Mouse (Mus musculus) liver, adult (tissue): ENCODE data around the gene Slc22a14.

Experiments
- GATA4 ChIP-seq: IDR thresholded peaks from 2 replicates; pipeline ENCODE4 v1.6.1; 2014; ENCODE audit warnings: mild to moderate bottlenecking, low read length; ENCODE audit not compliant: insufficient replicate concordance

The Slc22a14 gene

DNA sequence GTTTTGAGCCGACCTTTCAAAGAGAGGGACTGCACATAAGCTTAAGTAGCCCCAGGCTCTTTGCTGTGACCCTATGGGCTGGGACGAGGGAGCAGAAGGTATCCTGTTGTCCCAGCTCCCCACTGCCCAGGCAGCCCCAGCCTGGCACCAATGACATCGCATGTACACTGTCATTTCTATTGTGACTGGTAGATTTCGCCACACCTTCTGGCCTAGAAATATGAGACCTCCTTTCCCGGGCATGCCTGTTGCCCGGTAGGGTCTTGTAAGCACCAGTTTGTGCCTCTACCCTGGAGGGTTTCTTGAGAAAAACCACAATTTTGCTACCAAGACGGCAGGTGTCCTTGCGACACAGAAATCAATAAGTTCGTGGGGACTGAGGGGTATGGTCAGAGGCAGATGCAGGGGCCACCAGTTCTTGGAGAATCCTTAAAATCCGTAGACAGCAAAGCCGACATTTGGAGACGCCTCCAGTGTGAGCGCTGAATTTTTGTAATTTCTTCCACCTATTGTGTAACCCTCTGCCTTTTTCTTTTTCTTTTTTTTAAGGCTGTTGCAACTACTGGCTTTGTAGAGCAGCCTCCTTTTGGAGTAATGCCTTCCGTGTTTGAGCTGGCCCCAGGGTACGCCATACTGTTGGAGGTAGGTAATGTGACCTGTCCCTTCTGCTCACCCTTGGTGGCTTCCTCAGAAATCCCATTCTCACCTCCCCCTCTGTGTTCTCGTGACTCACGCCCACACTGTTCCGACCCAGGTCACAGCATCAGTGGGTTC is 242.6 kb downstream of the Slc22a14 start:
- TF ChIP-seq GATA4, result no peak

GRCm38 (mm10) chr9:119120168-119120560 is 245.2 kb downstream of the Slc22a14 start:
- TF ChIP-seq GATA4, result no peak
